Mouse (Mus musculus) forebrain, embryonic 10.5 days (tissue): ENCODE results near the gene Wdr54. TPM values are rescaled to one million over a fixed set of nuclear protein-coding genes. Genes with fewer than 3 reads are reported as not detected.

Experiments
- DNase-seq: peaks from one replicate; pipeline ENCODE4 v3.0.0-alpha.2; 2017; ENCODE audit warnings: low spot score; ENCODE audit errors: extremely low spot score
- H3K27ac ChIP-seq: fragments of 300-500 bp; sonication (generic); 2 replicates; pipeline ENCODE4 v1.5.1; 2016; ENCODE audit warnings: mild to moderate bottlenecking
- H3K27me3 ChIP-seq: fragments of 300-500 bp; sonication (generic); 2 replicates; pipeline ENCODE4 v1.6.1; 2016; ENCODE audit warnings: mild to moderate bottlenecking; ENCODE audit not compliant: poor library complexity, severe bottlenecking
- H3K36me3 ChIP-seq: fragments of 300-500 bp; sonication (generic); replicated peaks from 2 replicates; pipeline ENCODE4 v1.6.1; 2016; ENCODE audit warnings: mild to moderate bottlenecking, moderate library complexity
- H3K4me1 ChIP-seq: fragments of 300-500 bp; sonication (generic); 2 replicates; pipeline ENCODE4 v1.6.1; 2016
- H3K4me3 ChIP-seq: fragments of 300-500 bp; sonication (generic); 2 replicates; pipeline ENCODE4 v1.5.1; 2016; ENCODE audit warnings: mild to moderate bottlenecking, moderate library complexity
- H3K9me3 ChIP-seq: fragments of 300-500 bp; sonication (generic); 2 replicates; pipeline ENCODE4 v1.6.1; 2016; ENCODE audit warnings: mild to moderate bottlenecking, moderate library complexity
- WGBS: fragments of 180-500 bp; shearing (Covaris S2); methylation state at CpG from one replicate; pipeline ENCODE4 v1.1.7; 2016; 5-methylcytosine and 5-hydroxymethylcytosine counted together
- polyA plus RNA-seq: library from polyadenylated mRNA; unstranded; fragments of >200 nt; fragmentation: Nextera tagmentation; extraction: Ambion mirVana; gene quantifications from 2 replicates; pipeline ENCODE4 v1.2.1, GENCODE M21; 2016

Wdr54 gene
- polyA plus RNA-seq, 1 experiment from 2014 or later = 13.9 TPM

DNA sequence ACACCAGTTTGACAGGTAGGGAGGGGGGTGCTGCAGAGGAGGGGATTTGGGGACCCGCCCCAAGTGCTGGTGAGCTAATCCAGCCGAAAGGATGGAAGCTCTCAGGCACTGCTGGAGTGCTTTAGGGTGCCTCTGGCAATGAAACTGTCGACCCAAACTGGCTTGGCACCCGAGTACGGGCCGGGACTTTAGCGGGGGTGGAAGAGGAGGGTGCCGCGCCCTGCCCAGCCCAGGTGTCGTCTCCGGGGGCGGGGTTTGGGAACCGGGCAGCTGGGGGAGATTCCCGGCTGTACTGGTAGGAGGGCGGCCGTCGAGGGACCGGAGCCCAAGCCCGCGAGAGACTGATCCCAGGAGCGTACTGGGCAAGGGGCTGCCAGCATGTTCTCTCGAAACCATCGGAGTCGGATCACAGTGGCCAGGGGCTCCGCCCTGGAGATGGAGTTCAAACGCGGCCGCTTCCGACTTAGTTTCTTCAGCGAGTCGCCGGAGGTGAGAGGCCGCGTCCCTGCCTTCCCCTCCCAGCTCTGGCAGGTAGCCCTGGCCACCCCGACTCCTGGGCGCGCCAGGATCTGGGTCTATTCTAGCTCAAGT is 20.5 kb downstream of the Wdr54 start:
- 2% methylated on average over 37 of the region's 37 CpGs for WGBS
- no peak for DNase-seq
- H3K4me1 ChIP-seq = peaks cover 64% of the 10 kb centered on the region

DNA sequence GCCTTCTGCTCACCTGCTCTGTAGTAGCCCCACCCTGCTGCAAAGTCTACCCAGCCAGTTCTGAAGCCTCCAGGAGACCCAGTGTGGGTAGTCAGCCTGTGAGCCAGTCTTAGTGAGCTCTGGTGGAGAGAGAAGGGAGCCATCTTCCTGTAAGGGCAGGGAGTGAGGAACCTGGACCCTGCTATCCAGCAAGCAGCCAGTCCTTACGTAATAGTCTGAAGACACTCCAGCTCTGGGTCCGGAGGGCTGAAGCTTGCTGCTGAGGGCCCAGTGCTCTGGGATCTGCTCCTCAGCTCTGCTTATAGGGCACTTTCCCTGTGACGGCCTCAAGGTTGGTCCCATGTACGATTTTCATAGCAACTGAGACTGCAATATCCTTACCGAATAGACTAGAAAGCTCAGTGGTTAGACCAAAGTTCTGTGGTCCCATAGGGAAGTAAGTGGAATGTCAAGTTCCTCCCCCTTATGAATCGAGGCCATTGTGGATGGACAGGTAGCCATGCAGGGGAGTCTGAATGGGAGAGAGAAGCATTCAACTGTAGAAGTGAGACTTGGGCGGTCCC is 21.2 kb downstream of the Wdr54 start, which contains the start of gene Rtkn:
Gene Rtkn (plus strand): TSS at position 513 of the 563 bp plus-strand sequence.
- Histone ChIP-seq H3K4me1 (peaks cover 61% of the 10 kb centered on the region), H3K4me3 (peak within 1 kb of the TSS; percentile 64), H3K27ac (peak within 1 kb of the TSS; percentile 97), H3K27me3 (peaks cover 30% of the 10 kb centered on the region), H3K9me3 (no peaks in the 10 kb centered on the region), H3K36me3 (peaks cover 7% of the 10 kb centered on the region)
- DNase-seq = no peak
- 54% methylated on average over 7 of the region's 7 CpGs for WGBS

More for the DNA sequence above, 20.5 kb downstream of the Wdr54 start:
- peak overlapping the region; percentile 97 for H3K27ac ChIP-seq
- peaks cover 9% of the 10 kb centered on the region for H3K36me3 ChIP-seq
- H3K27me3 ChIP-seq = peaks cover 31% of the 10 kb centered on the region
- peak overlapping the region; percentile 64 for H3K4me3 ChIP-seq
- H3K9me3 ChIP-seq = no peaks in the 10 kb centered on the region

DNA sequence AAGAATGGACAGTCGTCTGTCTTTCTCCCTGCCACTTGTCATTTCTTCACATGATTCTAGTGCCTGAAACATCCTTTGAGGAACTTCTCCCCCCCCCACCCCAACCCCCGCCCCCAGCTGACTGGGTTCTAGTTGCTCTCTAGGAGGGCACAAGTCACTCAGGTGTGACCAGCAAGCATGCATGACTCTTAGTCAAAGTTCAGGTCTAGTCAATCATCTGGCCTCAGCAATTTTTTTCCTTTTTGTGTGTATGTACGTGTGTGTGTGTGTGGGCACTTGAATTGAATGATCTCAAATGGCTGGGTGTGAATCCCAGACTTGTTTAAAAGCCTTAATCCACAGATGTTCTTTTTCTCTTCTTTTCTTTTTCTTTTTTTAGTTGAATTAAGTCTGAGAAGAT is 22.0 kb downstream of the Wdr54 start:
- Histone ChIP-seq H3K4me1 (peaks cover 53% of the 10 kb centered on the region), H3K9me3 (no peaks in the 10 kb centered on the region), H3K36me3 (no peaks in the 10 kb centered on the region), H3K27ac (no peak overlapping the region), H3K27me3 (peaks cover 30% of the 10 kb centered on the region), H3K4me3 (no peak overlapping the region)
- no peak for DNase-seq
- WGBS = 70% methylated on average over 3 of the region's 3 CpGs

DNA sequence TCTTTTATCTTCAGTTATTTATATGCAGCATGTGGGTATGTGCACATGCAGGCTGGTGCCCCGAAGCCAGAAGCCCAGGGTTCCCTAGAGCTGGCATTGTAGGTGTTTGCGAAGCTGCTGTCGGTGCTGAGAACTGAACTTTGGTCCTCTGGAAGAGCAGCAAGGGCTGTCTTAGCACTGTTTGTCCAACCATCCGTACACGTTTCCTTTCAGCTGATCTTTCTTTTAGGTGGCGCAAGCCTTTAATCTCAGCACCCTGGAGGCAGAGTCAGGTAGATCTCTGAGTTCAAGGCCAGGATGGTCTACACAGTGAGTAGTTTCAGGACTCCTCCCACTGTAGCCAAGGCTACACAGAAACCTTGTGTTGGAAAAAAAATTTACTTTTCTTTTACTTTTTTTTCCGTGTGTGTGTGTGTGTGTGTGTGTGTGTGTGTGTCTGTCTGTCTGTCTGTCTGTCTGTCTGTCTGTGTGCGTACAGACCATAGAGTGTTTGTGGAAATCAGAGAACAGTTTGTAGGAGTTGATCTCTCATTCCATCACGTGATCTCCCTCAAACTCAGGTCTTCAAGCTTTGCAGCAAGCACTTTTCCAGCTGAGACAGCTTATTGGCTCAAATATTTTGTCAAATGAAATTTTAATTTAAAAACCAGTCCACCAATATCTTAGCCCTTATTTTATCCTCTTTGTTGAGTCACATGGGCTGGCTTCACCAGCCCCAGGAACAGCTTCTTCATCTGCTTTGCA is 23.8 kb downstream of the Wdr54 start:
- Histone ChIP-seq H3K36me3 (no peaks in the 10 kb centered on the region), H3K4me1 (peaks cover 35% of the 10 kb centered on the region), H3K9me3 (no peaks in the 10 kb centered on the region), H3K27me3 (peaks cover 30% of the 10 kb centered on the region), H3K27ac (no peak overlapping the region), H3K4me3 (no peak overlapping the region)
- WGBS = 90% methylated on average over 9 of the region's 9 CpGs
- no peak for DNase-seq

DNA sequence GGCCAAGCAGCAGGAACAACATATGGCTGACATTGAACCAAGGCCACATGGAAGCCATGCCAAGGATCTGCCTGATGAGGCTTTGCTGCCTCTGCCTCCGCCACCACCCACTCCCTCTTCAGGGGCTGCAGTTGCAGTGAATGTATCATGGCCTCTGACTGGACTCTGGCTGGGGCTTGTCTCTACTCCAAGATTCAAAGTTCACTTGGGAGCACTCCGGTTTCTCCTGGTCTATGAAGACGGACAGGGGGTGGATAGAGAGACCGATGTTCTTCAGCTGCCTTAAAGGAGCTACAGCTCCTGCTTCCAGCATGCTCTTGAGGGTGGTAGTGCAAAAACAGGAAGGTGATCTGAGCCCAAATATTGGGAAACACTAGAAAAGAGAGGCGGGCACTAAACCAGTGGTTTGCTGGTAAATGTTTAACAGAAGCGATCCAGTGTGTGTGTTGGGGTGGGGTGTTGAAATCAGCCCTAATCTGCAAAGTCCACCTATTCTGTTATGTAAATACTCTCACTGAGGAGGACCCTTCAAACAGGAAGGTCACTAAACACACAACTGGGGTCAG is 24.6 kb downstream of the Wdr54 start:
- H3K36me3 ChIP-seq = no peaks in the 10 kb centered on the region
- peaks cover 27% of the 10 kb centered on the region for H3K4me1 ChIP-seq
- H3K4me3 ChIP-seq = no peak overlapping the region
- 87% methylated on average over 6 of the region's 6 CpGs for WGBS
- no peaks in the 10 kb centered on the region for H3K9me3 ChIP-seq
- no peak overlapping the region for H3K27ac ChIP-seq
- no peak for DNase-seq
- H3K27me3 ChIP-seq = peaks cover 29% of the 10 kb centered on the region

DNA sequence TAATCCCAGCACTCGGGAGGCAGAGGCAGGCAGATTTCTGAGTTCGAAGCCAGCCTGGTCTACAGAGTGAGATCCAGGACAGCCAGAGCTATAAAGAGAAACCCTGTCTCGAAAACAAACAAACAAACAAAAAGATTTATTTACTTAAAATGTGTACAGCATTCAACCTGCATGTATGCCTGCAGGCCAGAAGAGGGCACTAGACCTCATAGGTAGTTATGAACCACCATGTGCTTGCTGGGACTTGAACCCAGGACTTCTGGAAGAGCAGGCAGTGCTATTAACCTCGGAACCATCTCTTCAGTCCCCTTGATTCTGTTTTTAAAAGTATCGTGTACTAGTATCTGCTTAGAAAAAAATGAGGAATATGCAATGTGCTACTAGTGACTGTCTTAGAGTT is 28.8 kb downstream of the Wdr54 start:
- Histone ChIP-seq H3K9me3 (no peaks in the 10 kb centered on the region), H3K27ac (no peak overlapping the region), H3K4me3 (no peak overlapping the region), H3K4me1 (peaks cover 32% of the 10 kb centered on the region), H3K36me3 (peaks cover 9% of the 10 kb centered on the region; the same call in 1 of the 2 replicates), H3K27me3 (no peaks in the 10 kb centered on the region)
- WGBS = 91% methylated on average over 5 of the region's 5 CpGs
- DNase-seq = no peak

DNA sequence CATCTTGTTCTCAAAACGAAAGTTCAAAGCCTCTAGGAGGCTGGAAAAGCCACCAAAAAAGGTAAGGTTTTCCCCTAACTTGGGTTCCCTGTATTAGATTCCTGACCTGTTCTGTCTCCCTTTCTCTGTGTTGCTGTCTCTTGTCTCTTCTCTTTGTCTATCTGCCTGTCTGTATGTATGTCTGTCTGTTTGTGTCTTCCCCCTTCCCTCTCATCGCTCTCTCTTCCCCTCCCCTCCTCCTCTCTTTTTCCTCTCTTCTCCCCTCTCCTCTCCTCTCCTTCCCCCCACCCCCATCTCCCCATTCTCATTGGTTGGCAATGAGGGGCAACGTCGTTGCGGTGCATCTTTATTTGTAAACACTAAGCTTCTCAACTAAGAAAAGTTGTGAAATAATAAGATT is 30.9 kb downstream of the Wdr54 start, which contains the start of gene Ino80b:
Gene Ino80b (minus strand): TSS at position 101 of the 400 bp plus-strand sequence.
- DNase-seq = no peak
- 23% methylated on average over 5 of the region's 5 CpGs for WGBS
- Histone ChIP-seq H3K36me3 (peaks cover 9% of the 10 kb centered on the region; the same call in 1 of the 2 replicates), H3K4me3 (peak within 1 kb of the TSS; percentile 67), H3K4me1 (peaks cover 45% of the 10 kb centered on the region), H3K27me3 (no peaks in the 10 kb centered on the region), H3K9me3 (no peaks in the 10 kb centered on the region), H3K27ac (peak within 1 kb of the TSS; percentile 91)

DNA sequence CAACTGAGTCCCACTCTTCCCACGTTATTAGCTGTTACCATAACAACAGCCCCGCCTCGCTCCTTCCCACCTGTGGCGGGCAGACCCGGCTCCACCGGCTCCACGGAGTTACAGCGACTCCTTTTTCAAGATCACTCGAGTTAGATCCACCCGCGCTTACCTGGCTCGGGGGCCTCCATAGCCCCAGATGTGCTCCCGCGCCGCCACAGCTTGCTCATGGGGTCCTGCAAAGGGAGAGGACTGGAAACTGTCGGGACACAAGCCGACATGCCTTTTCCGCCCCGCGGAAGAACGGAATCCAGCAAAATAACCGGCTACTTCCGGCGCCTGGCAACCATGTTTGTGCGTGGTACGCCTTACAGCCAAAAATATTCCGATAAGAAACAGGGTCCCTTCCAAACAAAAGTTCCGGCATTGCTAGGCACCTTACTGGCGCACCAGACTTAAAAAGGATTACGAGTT is 31.3 kb downstream of the Wdr54 start:
- DNase-seq = peak; percentile 92
- peaks cover 12% of the 10 kb centered on the region for H3K36me3 ChIP-seq
- H3K27me3 ChIP-seq = no peaks in the 10 kb centered on the region
- under 1% methylated on average over 30 of the region's 30 CpGs for WGBS
- H3K4me3 ChIP-seq = peak overlapping the region; percentile 67
- peaks cover 49% of the 10 kb centered on the region for H3K4me1 ChIP-seq
- H3K9me3 ChIP-seq = no peaks in the 10 kb centered on the region
- H3K27ac ChIP-seq = peak overlapping the region; percentile 91

DNA sequence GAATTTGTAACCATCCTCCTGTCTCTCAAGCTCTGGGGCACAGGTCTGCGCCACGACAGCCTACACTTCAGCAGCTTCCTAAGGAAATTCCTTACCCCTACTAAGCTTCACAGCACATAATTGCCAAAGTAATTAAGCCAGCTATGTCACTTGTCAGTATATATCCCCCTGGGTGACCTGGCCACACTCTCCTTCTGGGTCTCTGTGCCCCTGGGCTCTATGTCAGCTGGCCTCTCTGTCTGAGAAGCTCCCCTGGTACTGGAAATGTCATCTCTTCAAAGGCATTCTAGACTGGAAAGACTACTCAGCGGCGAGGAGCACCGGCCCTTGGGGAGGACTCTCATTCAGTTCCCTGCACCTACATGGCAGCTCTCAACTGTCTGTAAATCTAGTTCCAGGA is 33.2 kb downstream of the Wdr54 start:
- Histone ChIP-seq H3K4me1 (peaks cover 64% of the 10 kb centered on the region), H3K27ac (peak overlapping the region; percentile 98), H3K4me3 (peak overlapping the region; percentile 77), H3K27me3 (no peaks in the 10 kb centered on the region), H3K36me3 (peaks cover 31% of the 10 kb centered on the region), H3K9me3 (no peaks in the 10 kb centered on the region)
- WGBS = 88% methylated on average over 5 of the region's 5 CpGs
- no peak for DNase-seq

DNA sequence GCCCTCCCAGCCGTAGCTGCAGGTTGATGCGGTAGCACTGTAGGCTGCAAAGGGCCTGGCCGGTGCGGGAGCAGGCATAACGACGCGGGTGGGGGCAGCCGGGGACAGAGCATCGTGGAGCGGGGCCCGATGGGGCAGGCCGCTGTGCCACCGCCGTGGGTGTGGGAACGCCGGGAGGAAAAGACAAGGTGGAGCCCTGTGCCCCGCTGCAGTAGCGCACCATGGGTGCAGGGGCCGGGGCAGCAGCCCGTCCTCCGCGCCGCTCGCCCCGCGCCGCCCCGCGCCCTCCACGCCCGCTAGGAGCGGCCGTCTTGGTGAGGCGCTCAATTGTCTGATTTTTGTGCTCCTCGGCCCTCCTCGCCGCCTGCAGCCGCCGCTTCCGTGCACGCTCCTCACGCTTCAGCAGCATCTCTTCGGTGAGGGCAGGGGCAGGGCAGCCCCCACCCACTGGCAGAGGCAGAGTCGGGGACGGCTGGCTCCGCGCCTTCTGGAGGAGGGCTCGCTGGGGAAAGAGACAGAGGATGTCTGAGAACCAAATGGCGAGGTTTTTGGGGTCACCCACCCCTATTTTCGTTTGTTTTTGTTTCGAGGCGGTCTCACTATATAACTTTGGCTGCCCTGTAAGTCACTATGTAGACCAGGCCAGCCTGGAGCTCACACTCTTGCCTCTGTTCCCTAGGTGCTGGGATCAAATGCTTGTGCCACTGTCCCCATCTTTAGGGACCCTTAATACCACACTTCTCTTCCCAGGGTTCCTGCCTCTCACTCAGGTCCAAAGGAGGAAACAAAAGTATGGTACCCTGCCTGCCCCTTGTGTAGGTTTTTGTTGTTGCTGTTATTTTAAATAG is 34.1 kb downstream of the Wdr54 start:
- Histone ChIP-seq H3K36me3 (peaks cover 40% of the 10 kb centered on the region), H3K4me3 (peak overlapping the region; percentile 77), H3K9me3 (no peaks in the 10 kb centered on the region), H3K27ac (peak overlapping the region; percentile 98), H3K4me1 (peaks cover 73% of the 10 kb centered on the region), H3K27me3 (no peaks in the 10 kb centered on the region)
- 2% methylated on average over 51 of the region's 52 CpGs for WGBS
- DNase-seq = no peak

DNA sequence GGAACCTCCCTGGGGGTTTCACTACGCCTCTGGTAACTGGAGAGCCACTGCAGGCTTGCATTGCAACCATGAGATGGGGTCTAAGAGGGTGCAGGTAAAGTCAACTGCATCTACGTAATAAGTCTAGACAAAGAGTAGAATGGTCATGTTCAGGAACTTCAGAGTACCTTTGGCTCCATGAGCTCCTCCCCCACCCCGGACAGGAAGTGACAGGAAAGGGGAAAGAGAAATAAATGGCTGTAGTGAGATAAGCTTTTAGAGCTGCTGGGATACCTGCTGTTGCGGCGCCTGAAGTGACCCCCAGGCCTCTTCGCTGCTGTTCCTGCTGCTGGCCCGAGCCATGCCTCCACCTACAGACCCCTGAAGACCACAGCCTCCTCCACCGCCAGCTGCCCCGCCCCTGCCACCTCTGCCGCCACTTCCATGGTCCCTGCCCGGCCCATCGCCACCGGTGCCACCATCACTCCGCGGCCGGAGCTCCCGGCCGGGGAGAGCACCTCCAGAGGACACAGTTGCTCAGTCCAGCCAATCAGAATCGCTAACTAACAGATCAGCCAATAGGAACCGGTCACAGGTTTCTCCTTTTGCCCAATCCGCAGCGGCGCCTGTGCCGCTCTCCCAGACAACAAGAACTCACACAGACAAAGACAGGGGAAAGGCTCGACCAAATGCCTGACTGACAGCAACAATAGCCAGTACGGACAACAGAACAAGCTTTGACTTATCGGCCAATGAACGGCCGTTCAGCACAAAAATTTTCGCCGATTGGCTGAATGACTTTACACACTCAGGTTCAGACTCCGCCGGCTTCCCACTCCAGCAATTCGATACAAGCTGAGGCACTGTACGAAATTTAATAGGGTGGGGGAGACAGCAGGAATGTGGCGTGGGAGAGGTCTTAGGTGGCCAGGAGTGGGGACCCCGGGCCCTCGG is 35.0 kb downstream of the Wdr54 start, which contains the start of gene Wbp1:
Gene Wbp1 (minus strand): TSS at position 630 of the 933 bp plus-strand sequence.
- H3K4me1 ChIP-seq = peaks cover 82% of the 10 kb centered on the region

More for the DNA sequence above, 35.0 kb downstream of the Wdr54 start, which contains the start of gene Wbp1:
- peak within 1 kb of the TSS; percentile 98 for H3K27ac ChIP-seq
- DNase-seq = peak; percentile 98
- H3K9me3 ChIP-seq = no peaks in the 10 kb centered on the region
- H3K27me3 ChIP-seq = no peaks in the 10 kb centered on the region
- peaks cover 46% of the 10 kb centered on the region for H3K36me3 ChIP-seq
- under 1% methylated on average over 38 of the region's 38 CpGs for WGBS
- peak within 1 kb of the TSS; percentile 77 for H3K4me3 ChIP-seq
